Mouse (Mus musculus) cerebellum, adult 11 months (tissue): Measurements from ENCODE around the gene Hip1r.

ENCODE experiments used
- DNase-seq: peaks from one replicate; pipeline ENCODE4 v3.0.0; 2022

Hip1r gene

DNA sequence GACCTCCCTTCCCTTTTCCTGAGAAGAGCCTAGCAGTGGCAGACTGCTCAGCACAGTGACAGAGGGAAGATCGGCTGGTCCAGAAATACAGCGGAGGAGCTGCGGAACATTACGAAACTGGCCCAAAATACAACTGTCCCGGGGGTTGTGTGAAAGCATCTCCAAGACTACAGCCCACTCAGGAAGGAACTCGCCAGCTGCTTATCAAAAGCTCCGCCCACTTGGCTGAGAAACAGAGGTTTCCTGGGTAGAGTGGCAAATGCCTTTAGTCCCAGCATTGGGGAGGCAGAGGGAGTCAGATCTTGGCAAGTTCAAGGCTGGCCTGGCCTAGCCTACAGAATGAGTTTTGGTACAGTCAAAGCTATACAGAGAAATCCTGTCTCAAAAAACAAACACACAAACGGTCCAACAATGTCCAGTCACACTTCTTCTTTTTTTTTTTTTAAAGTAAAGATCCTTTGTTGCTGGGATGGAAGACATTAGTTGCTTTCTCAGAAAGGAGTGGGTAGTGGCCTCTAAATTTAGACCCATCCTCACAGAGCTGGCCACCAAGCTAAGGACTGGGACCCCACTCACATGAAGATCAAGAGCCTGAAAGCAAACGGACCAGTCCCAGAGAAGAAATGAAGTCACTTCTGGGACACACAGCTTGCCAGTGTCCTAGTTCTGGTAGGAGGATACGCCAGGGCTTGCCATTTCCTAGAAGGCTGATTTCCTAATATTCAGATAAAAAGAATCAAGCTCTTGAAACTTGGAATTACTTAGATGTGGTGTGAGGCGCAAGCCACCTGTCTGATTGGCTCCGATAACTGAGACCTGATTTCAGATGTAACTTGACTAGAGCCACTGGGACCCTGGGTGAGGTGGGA, 46.2 kb downstream of the Hip1r start:
- peak; percentile 38 for DNase-seq

DNA sequence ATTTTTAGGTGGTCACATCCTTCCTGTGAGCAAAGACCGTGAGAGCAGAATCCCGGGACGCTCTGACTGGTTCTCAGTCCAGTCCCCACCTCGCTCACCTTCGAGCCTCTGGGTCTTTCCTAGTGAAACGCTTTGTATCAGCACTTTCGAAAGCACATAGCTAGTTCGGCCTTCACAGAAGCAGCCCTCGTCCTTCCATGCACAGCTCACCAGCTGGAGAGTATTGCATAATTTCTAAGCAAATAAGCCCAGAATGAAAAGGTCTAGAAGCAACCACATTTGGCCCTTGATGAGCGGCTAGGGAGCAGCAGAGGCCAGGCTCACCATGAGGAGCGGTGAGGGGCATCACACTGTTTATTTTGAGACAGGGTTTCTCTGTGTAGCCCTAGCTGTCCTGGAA, 47.7 kb downstream of the Hip1r start:
- DNase-seq, result peak; percentile 5

DNA sequence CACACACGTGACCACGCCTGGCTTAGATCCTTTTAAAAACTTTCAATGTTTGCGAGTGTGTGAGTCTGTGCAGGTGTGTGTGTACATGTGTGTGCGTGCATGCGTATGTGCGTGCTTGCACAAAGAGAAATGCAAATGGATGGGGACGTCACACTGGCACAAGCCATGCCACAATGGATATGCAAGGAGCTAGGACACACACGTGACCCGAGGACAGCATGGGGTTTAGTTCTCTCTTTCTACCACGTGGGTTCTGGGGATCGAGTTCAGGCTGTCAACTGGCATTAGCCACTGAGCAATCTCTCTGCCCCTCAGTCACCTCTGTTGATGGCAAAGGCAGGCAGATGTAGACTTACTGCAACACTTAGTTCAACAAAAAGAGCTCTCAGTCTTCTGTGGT, 48.3 kb downstream of the Hip1r start:
- DNase-seq, result peak; percentile 4

DNA sequence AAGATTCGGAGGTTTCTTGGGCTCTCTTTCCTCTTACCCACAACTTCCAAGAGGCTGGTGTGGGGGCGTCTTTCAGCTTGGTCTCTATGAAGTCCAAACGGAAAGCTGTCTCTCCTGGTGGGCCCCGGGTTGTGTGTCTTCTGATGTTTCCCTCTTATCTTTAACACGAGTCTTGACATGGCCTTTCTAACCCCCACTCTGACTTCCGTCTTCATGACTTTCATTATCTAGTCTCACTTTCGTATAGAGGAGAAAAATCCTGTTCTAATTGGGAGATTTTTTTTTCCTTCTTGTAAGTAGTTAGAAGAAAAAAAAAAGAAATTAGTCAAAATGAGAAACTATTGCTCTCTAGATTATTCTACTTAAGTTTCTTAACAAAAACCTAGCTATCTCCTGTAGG, 48.9 kb downstream of the Hip1r start:
- DNase-seq, result no peak

DNA sequence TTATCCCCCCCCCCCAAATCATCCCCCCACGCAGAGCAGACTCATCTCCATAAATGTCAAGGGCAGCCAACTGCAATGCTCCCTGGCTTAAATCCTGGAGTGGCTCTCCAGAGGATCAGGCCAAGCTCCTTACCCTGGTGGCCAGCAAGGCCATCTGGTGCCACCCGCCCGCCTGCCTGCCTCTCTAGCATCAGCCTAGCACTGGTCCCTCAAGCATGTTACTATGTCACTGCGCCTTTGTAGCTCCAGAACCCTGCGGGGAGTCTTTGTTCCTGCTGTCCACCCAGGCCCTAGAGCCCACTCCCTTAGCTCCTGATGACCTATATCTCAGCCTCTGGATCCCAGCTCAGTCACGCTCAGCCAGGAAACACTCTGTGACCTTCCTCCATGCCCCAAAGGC, 51.2 kb downstream of the Hip1r start:
- DNase-seq, result peak; percentile 75

DNA sequence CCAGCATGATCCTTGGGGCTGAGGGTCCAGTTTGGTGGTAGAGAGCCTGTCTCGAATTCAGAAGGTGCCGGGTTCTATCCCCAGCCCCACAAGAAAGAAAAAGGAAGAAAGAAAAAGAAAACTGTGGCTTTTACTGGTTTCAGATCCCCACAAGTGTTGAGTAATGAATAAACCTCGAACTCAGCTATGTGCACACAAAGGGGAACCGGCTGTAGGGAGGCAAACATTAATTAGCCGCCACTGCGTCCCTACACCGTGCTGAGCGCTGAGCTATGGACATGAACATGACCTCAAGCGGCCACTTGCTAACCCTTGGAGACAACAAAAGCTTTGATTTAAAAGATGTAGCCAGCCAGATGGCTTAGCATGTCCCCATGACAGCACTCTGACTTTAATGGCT, 51.7 kb downstream of the Hip1r start:
- no peak for DNase-seq

DNA sequence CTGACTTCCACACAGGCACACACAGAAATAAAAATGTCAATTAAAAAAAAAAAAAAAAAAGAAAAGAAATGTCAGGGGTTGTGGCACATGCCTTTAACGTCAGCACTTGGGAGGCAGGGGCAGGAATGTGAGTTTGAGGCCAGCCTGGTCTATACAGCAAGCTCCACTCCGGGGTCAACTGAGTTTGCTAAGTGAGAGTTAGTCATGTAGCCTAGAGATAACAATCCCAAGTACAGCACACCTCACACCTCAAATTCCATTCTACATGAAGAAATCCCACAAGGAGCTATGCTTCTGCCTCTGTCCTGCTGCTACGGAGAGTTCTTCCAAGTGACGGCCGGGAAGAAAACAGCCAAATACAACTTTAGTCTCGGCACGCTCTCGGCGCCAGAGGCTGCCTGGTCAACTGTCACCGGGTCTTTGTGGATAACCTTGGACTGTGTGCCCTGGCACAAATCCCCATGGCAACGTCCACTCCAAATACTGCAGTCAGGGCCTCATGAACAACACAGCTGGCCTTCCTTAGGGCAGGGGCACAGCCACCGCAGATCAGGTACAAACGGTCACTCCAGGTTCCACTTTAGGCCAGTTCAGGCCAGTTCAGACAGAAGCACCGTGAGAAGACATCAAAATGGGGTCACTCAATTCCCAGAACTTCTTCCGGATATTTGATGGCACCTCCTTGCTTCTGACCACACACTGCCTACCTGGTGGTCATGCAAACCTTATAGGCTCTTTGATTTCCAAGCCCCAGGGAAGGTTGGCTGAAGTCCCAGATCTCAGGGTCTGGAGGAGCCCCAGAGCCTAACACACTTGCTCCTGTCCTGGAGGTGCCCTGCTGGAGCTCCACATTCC, 52.4 kb downstream of the Hip1r start:
- no peak for DNase-seq

DNA sequence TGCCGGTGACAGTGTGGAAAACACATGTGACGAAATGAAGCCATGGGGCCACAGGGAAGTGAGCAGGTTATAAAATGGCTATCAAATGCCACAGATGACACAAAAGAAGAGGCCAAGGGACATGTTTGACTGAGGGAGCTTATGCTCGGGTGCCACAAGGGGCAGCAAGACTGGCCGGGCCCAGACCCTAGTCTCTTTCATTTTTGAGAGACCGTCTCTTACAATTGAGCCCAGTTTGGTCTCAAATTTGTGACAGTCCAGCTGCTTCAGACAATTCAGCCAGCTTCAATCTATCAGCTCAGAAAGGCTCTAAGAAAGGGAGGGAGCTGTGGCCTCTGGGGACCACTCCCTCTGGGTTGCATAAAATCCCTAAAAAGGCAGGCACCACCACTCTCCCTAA, 53.1 kb downstream of the Hip1r start:
- no peak for DNase-seq

DNA sequence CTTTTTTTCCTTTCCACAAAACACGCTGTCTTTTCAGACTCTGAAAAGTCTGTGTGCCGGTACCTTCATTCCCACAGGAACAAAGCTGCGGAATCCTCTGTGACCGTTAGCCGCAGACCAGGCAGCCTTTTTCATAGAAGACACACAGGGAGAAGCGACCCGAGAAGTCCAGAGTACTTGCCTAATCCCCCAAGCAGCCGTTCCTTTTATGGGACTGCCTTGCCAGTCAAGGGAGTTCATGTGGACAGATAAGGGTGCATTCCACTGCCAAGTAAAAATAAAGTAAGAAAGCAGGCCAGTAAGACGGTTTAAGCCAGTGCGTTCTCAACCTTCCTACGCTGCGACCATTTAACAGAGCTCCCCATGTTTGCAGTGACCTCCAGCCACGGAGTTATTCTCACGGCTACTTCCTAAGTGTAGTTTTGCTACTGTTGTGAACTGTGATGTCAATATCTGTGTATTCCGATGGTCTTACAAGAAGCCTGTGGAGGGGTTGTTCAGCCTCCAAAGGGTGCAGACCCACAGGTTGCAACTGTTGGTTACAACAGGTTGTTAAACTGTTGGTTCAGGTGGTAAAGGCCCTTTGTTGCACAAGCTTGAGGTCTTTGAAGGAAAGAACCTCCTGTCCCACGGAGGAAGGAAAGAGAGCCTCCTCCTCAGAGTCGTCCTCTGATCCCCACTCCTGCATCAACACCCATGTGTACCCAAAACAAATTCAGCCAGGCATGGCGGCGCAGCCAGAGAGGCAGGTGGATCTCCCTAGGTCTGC, 54.5 kb downstream of the Hip1r start:
- DNase-seq, result no peak

DNA sequence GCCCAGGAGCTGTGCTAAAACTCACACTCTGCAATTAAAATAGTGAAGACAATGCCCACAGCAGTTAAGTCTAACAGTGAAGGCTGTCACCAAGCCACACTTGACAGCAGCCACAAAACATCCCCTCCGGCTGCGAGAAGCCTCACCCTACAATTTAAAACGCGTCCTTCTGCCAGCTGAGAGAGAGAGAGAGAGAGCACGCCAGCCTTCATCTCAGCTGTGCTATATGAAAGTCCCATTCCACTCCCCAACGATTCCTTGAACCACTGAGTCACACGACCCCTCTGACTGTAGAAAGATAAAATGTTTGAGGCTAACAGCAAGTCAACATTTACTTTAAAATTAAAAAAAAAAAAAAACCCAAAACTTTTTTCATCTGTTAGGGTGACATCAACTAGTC, 55.3 kb downstream of the Hip1r start:
- DNase-seq, result no peak

DNA sequence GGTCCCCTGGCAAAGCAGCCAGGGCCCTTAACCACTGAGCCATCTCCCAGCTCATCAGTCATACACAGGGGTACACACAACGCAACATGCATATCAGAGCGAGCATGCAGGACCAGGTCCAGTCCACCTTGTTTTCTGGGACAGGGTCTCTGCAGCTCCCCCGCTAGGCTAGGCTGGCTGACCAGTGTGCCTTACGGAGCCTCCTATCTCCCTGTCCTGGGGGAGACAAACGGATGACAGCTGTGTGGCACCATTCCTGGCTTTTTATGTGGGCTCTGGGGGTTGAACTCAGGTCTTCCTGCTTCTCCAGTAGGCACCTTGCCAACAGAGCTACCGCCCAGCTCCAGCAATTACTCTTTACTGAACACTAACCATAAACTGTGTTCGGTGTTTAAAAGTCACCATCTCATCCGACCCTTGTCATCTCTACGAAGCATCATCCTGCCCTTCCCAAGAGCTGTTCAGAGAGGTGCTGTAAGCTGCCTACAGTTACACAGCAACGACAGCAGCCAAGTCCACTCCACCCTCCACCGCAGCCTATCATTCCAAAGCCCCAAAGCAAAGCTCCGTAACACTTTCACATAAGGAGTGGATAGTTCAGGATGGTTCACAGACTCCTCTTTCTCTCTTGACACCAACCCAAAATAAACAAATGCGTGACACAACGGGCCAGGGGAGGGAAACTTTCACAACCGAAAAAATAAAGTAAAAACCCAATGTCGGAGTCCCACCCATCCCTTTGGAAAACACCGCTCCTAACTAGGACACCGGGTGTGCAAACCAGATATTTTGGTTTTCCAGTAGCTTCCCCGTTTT, 56.0 kb downstream of the Hip1r start:
- DNase-seq, result no peak

DNA sequence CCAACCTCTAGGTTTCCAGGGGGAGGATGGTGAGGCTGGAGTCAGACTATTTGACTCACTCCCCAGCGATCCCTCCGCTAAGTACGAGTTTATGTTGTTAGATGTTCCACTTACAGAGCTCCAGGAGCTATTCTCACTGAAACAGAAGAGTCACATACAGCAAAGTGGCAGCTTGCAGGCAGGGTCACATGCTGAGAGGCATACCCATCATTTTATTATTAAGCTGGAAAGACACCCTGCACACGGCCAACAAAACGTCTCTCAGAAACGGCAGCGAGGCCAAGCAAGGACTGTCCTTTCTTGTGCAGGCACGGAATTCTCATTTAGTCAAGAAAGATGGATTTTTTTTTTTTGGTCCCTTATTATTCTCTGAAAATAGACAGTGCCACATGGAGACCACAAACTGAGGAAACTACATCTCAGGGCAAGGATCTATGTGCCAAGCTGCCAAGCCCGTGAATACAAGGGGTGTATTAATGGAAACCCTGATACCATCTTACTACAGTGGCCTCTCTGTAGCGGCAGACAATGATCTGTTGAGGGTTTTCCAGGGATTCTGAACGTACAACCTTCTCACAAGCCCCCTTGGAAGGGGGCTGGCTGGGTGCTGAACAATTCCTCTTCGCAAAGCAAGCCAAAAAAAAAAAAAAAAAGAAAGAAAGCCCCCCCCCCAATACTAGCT, 57.1 kb downstream of the Hip1r start:
- no peak for DNase-seq

DNA sequence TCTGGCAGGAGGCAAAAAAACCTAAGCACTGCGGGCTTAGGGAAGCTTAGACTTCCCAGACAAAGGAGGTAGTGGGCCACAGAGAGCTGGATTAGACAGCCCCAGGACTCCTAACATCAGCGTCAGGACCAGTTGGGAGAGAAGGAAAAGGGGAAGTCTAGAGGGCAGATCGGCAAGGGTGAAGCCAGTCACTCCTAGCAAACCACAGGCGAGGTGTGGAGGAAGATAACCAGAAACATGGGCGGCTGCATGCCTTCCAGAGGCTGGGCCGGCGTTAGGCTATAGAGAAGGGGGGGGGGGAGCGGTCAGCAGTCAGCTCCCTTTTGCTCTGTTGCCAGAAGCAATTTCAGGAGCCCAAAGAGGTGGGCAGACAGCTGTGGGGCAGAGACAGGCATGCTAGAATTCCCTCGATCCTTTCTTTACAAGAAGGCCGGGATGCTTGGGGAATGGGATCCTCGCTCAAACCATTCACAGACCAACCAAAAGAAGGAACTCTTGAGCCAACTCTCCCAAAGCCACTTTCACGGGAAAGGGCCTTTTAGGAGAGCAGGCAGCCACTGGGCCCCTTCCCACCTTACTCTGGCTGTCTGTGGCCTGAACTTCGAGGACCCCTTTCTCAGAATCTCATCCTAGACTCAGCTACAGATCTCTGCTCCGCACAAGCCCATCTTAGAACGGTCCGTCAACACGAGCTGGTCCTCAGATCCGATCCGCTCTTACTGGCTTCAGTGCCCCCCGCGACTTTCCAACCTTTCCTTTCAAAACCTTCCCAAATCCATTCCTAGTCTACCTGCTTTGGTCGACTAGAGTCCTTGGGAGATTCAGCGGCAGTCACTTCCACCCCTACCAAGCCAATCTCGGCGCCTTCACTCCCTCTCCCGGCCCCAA, 57.9 kb downstream of the Hip1r start:
- no peak for DNase-seq

DNA sequence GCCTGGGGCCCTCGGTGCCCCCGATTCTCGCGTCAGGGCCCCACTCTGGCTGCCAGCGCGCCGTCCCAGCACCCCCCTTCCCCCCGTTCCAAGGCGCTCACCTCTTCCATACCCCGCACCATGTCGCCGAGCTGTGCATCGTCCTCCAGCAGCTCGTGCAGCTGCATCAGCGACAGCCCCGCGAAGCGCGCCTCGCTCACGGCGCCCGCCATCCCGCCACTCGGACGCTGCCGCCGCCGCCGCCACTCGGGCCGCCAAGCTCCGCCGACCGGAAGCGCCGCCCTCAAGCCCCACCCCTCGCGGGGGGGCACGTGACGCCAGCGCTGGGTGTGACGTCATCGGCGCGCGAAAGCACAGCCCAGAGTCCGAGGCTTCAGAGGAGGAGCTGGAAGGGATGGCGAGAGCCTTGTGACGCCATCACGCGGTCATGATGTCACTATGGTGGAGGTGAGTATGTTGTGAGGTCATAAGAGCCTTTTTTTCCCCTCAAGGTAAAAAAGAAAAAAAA, 58.6 kb downstream of the Hip1r start, which contains the start of gene Vps37b:
TSS of gene Vps37b (minus strand) at position 270 of the 508 bp plus-strand sequence.
- DNase-seq, result peak; percentile 90

DNA sequence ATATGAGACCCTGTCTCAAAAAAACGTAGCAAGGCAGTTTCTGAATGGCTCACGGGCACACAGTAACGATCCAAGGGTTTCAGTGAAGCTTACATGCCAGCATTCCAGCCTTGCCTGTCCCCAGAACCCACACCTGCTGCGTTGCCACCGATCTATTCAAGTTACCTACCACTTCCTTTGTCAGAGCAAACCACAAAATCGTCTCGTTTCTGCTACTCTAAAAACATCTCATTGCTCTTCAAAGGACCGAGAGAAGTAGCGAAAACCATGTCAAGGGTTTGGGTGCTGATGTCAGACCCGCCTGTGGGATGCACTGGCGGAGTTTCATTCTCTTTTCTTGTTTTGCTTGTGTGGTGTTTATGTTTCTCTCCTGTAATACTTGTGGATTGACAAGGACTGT, 61.0 kb downstream of the Hip1r start:
- DNase-seq, result no peak

DNA sequence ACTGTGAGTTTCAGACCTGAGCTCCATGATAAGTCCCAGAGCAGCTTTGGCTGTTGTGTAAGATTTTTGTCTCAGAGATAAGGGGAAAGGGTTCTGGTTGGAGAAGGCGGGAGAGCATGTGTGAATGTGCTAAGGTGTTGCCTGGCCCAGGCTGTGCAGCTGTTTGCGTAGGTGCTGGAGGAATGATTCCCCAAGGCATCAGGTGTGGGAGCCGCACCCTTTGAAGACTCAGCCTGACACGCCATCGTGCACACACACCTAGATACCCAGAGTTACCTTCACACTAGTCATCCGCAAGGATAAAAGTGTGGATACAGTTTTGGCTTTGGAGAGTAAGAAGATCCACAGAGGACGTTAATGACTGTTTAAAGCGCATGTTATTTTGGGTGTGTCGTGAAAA, 62.0 kb downstream of the Hip1r start:
- no peak for DNase-seq

DNA sequence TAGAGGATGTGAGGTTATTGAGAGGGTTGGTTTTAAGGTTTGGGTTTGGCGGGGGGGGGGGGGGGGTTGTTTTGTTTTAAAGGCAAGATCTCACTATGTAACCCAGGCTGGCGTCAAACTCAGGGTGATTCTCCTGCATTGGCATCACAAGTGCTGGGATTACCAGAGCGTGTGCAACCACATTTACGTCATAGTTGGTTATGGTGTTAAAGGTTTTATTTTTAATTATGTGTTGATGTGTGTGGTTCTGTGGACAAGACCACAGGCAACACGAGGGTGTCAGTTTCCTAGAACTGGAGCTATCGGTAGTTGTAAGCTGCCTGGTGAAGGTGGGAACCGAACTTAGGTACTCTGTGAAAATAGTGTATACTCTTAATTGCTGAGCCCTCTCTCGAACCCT, 62.4 kb downstream of the Hip1r start:
- no peak for DNase-seq

DNA sequence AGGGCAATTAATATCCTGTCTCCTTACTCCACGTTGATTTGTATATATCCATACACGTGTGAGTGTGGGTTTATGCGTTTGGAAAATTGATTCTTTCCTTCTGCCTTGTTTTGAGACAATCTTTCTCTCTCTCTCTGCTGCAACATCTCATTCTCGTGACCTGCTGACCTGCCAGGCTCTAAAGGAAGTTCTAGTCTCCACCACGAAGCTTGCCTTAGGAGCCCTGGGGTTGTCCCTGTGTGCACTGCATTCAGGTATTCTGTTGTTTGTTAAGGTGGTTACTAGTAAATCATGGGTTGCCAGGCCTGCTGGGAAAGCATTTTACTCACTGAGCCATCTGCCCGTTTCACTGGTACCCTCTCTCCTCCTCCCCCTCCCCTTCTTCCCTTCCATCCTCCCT, 62.9 kb downstream of the Hip1r start:
- DNase-seq, result no peak

DNA sequence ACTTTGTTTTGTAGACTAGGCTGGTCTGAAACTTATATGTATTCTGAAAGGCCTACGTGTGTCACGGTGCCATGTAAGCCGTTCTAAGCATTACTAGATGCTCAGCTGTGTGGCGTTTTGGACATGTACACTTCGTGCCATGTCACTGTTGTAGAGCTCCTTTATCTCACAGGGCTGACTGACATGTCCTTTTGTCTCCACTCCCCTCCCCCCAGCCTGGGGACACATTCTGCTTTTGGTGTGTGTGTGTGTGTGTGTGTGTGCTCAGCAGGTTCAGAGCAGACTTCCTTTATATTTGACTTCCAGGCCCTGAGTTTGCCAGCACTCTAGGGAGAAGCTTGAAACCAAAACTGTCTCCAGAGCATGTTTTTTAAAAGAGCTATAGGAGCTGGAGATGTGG, 63.4 kb downstream of the Hip1r start:
- no peak for DNase-seq

DNA sequence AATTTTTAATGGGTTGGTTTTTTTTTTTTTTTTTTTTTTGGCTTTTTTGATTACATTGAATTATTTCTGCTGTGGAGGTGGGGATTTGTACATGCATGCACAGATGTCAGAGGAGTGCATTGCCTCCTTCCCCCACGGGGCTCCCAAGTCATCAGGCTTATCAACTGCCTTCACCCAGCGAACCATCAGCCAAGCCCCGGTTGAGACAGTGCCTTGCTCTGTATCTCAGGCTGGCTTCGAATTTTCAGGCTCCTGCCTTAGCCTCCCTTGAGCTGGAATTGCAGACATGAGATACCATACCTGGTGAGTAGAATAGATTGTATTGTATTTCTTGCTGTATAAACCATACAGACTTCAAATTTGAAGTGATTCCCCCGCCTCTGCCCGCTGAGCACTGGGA, 66.2 kb downstream of the Hip1r start:
- DNase-seq, result no peak

DNA sequence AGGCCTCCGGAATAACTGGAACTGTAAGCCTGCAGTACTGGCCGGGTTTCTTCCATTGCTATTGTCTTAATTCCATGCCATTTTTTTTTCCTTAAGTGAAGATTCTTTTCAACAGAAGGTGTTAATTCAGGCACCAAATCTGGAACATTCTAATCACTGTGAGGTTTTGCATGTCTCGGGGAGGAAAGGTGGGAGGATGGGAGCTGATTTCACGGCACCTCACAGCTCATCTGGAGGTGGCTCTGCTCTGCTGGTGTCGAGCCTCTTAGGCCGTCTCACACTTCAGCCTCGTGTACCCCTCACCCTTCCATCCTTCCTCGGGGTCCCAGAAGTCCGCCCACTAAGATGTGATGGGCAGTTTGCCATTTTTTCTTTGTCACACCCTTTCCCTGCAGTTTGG, 67.7 kb downstream of the Hip1r start:
- DNase-seq, result no peak
